Mouse (Mus musculus): ENCODE results near the gene Pip5k1c. TPM values are rescaled to one million over a fixed set of nuclear protein-coding genes. Genes with fewer than 3 reads are reported as not detected.

Pip5k1c gene
- polyA plus RNA-seq, 1 experiment from 2014 or later, result 41.1 TPM

GRCm38 (mm10) chr10:81303761-81304160, 11.0 kb downstream of the Pip5k1c start:
- H3K9ac ChIP-seq, result 0 out of 2 replicates have a peak overlapping the region, but pooled peaks have one; percentile 28
- peaks cover 61% of the 10 kb centered on the region for H3K4me1 ChIP-seq (replicated peaks)
- no peak overlapping the region for H3K4me2 ChIP-seq
- no peak overlapping the region for H3K4me3 ChIP-seq
- peaks cover 36% of the 10 kb centered on the region for H3K36me3 ChIP-seq
- H3K9me3 ChIP-seq (replicated peaks), result no peaks in the 10 kb centered on the region
- H3K27me3 ChIP-seq (replicated peaks), result no peaks in the 10 kb centered on the region
- WGBS, result 66% methylated on average over 7 of the region's 7 CpGs
- ATAC-seq (ENCODE audit: insufficient number of reproducible peaks, low FRiP score), result no peak
- H3K27ac ChIP-seq (ENCODE audit: poor library complexity, severe bottlenecking), result no peak overlapping the region

GRCm38 (mm10) chr10:81304597-81305238, 12.0 kb downstream of the Pip5k1c start:
- ATAC-seq (ENCODE audit: insufficient number of reproducible peaks, low FRiP score), result no peak
- peaks cover 51% of the 10 kb centered on the region for H3K4me1 ChIP-seq (replicated peaks)

DNA sequence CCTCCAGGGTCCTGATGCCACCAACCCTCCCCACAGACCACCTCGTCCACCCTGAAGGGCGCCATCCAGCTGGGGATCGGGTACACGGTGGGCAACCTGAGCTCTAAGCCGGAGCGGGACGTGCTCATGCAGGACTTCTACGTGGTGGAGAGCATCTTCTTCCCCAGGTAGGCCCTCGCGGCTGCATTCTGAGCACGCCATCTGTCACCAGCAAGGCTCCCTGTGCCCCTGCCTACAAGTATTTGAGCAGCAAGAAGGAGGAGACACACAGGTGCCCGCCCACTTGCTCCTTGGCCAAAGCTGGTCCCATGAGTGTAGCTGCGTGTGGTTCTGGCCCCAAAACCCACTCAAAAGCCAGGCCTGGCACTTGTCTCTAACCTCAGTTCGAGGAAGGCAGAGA, 12.9 kb downstream of the Pip5k1c start:
- Histone ChIP-seq H3K9ac (no peak overlapping the region), H3K4me2 (no peak overlapping the region), H3K27ac (ENCODE audit: poor library complexity, severe bottlenecking) (no peak overlapping the region), H3K27me3 (replicated peaks) (no peaks in the 10 kb centered on the region), H3K4me3 (no peak overlapping the region), H3K36me3 (peaks cover 55% of the 10 kb centered on the region), H3K4me1 (replicated peaks) (peaks cover 42% of the 10 kb centered on the region), H3K9me3 (replicated peaks) (no peaks in the 10 kb centered on the region)
- 90% methylated on average over 14 of the region's 14 CpGs for WGBS
- ATAC-seq (ENCODE audit: insufficient number of reproducible peaks, low FRiP score), result no peak

More at GRCm38 (mm10) chr10:81304597-81305238, 12.0 kb downstream of the Pip5k1c start:
- Histone ChIP-seq H3K4me2 (peak overlapping the region; percentile 32; the same call in 1 of the 2 replicates), H3K27me3 (replicated peaks) (no peaks in the 10 kb centered on the region), H3K36me3 (peaks cover 45% of the 10 kb centered on the region), H3K9ac (0 out of 2 replicates have a peak overlapping the region, but pooled peaks have one; percentile 24), H3K27ac (ENCODE audit: poor library complexity, severe bottlenecking) (no peak overlapping the region), H3K9me3 (replicated peaks) (no peaks in the 10 kb centered on the region), H3K4me3 (no peak overlapping the region)
- 24% methylated on average over 8 of the region's 9 CpGs for WGBS

- peaks cover 60% of the 10 kb centered on the region for H3K36me3 ChIP-seq
- H3K27ac ChIP-seq (ENCODE audit: poor library complexity, severe bottlenecking), result no peak overlapping the region
- H3K4me2 ChIP-seq, result no peak overlapping the region
- H3K9ac ChIP-seq, result no peak overlapping the region
- peaks cover 36% of the 10 kb centered on the region for H3K4me1 ChIP-seq (replicated peaks)
- H3K4me3 ChIP-seq, result no peak overlapping the region
- 92% methylated on average over 12 of the region's 12 CpGs for WGBS
- ATAC-seq (ENCODE audit: insufficient number of reproducible peaks, low FRiP score), result no peak
- H3K27me3 ChIP-seq (replicated peaks), result no peaks in the 10 kb centered on the region
- H3K9me3 ChIP-seq (replicated peaks), result no peaks in the 10 kb centered on the region
These were observed 13.5 kb downstream of the Pip5k1c start for GRCm38 (mm10) chr10:81306173-81306668.

GRCm38 (mm10) chr10:81306837-81307682, 14.3 kb downstream of the Pip5k1c start:
- H3K4me3 ChIP-seq, result no peak overlapping the region
- WGBS, result 91% methylated on average over 21 of the region's 21 CpGs
- no peak overlapping the region for H3K9ac ChIP-seq
- H3K9me3 ChIP-seq (replicated peaks), result no peaks in the 10 kb centered on the region
- H3K4me2 ChIP-seq, result no peak overlapping the region
- H3K36me3 ChIP-seq, result peaks cover 69% of the 10 kb centered on the region
- H3K27me3 ChIP-seq (replicated peaks), result no peaks in the 10 kb centered on the region
- H3K27ac ChIP-seq (ENCODE audit: poor library complexity, severe bottlenecking), result no peak overlapping the region
- no peak for ATAC-seq (ENCODE audit: insufficient number of reproducible peaks, low FRiP score)
- peaks cover 29% of the 10 kb centered on the region for H3K4me1 ChIP-seq (replicated peaks)

DNA sequence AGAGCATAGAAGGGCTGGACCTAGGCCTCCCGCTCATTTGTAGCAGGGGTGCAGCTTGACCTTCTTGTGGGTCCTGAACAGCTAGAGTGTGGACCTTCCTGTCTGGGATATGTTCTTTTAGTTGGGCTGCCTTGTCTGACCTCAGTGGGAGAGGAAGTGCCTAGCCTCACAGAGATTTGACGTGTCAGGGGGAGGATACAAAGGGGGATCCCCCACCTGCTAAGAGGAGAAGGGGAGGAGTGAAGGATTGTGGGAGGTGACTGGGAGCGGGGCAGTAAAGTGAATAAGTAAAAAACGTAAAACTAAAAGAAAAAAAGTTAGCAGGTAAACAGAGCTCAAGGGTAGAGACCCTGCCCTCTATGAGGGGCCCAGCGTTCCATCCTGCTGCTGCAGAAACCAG, 16.8 kb downstream of the Pip5k1c start:
- no peak for ATAC-seq (ENCODE audit: insufficient number of reproducible peaks, low FRiP score)
- H3K9me3 ChIP-seq (replicated peaks), result no peaks in the 10 kb centered on the region
- peaks cover 94% of the 10 kb centered on the region for H3K36me3 ChIP-seq
- 88% methylated on average over 5 of the region's 5 CpGs for WGBS
- H3K27me3 ChIP-seq (replicated peaks), result no peaks in the 10 kb centered on the region
- no peak overlapping the region for H3K27ac ChIP-seq (ENCODE audit: poor library complexity, severe bottlenecking)
- H3K4me1 ChIP-seq (replicated peaks), result peaks cover 7% of the 10 kb centered on the region
- no peak overlapping the region for H3K4me2 ChIP-seq
- H3K9ac ChIP-seq, result no peak overlapping the region
- no peak overlapping the region for H3K4me3 ChIP-seq

GRCm38 (mm10) chr10:81313581-81313980, 20.8 kb downstream of the Pip5k1c start:
- 94% methylated on average over 13 of the region's 13 CpGs for WGBS
- Histone ChIP-seq H3K9me3 (replicated peaks) (no peaks in the 10 kb centered on the region), H3K27me3 (replicated peaks) (no peaks in the 10 kb centered on the region), H3K4me1 (replicated peaks) (peaks cover 25% of the 10 kb centered on the region), H3K36me3 (peaks cover 86% of the 10 kb centered on the region), H3K4me2 (no peak overlapping the region), H3K27ac (ENCODE audit: poor library complexity, severe bottlenecking) (no peak overlapping the region), H3K4me3 (no peak overlapping the region), H3K9ac (no peak overlapping the region)
- no peak for ATAC-seq (ENCODE audit: insufficient number of reproducible peaks, low FRiP score)

DNA sequence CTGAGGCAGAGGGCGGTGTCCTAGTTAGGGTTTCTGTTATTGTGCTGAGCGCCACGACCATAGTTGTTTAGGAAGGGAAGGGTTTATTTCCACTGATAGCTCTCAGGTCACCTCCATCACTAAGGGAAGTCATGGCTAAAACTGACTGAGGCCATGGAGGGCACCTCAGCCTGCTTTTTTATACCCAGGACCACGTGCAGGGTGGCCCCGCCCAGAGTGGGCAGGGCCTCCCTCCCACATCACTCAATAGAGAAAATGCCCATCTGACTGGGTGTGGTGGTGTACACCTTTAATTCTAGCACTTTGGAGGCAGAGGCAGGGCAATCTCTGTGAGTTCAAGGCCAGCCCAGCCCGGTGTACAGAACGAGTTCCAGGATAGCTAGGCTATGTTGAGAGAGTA, 21.4 kb downstream of the Pip5k1c start:
- Histone ChIP-seq H3K9me3 (replicated peaks) (no peaks in the 10 kb centered on the region), H3K4me1 (replicated peaks) (peaks cover 31% of the 10 kb centered on the region), H3K4me3 (no peak overlapping the region), H3K9ac (no peak overlapping the region), H3K27ac (ENCODE audit: poor library complexity, severe bottlenecking) (no peak overlapping the region), H3K36me3 (peaks cover 82% of the 10 kb centered on the region), H3K27me3 (replicated peaks) (no peaks in the 10 kb centered on the region), H3K4me2 (no peak overlapping the region)
- WGBS, result 78% methylated on average over 7 of the region's 7 CpGs
- no peak for ATAC-seq (ENCODE audit: insufficient number of reproducible peaks, low FRiP score)

- Histone ChIP-seq H3K27me3 (replicated peaks) (no peaks in the 10 kb centered on the region), H3K4me2 (no peak overlapping the region), H3K36me3 (peaks cover 68% of the 10 kb centered on the region), H3K4me3 (no peak overlapping the region), H3K9ac (no peak overlapping the region), H3K9me3 (replicated peaks) (no peaks in the 10 kb centered on the region), H3K27ac (ENCODE audit: poor library complexity, severe bottlenecking) (no peak overlapping the region), H3K4me1 (replicated peaks) (peaks cover 39% of the 10 kb centered on the region)
- no peak for ATAC-seq (ENCODE audit: insufficient number of reproducible peaks, low FRiP score)
- WGBS, result 86% methylated on average over 16 of the region's 16 CpGs
These were observed 22.8 kb downstream of the Pip5k1c start for GRCm38 (mm10) chr10:81315587-81315986.

DNA sequence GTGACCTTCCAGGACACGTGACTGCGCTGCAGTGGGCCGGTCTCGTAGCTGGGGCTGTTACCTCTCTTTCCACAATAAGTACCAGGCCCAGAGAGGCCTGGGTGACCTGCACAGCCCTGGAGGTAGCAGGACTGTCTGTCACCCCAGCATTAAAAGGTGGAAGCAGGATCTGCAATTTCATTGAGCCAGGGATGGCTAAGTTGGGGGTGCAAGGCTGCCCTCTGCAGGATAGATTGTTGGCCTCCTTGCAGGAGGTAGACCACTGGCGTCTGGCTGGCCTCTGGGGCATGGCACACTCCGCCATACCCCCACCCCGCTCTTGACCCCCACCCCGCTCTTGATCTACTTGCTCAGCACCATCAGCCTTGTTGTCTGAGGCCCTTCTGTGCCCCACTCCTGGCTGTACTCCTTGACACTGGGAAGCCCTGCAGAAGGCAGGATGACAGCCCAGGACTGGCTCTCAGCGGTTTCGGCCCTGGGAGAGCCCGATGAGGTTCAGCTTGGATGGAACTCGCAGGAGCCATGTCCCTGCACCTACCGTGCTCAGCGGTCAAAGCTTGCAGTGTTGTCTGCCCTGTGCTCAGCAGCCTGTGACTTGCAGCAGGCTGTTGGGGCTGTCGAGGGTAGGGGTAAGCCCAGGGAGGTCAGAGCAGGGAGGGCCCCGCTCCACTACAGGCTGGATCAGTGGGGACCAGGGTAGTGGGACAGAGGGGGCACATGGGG, 23.7 kb downstream of the Pip5k1c start:
- H3K9me3 ChIP-seq (replicated peaks), result no peaks in the 10 kb centered on the region
- peaks cover 39% of the 10 kb centered on the region for H3K4me1 ChIP-seq (replicated peaks)
- peaks cover 59% of the 10 kb centered on the region for H3K36me3 ChIP-seq
- WGBS, result 45% methylated on average over 16 of the region's 16 CpGs
- H3K4me3 ChIP-seq, result peak overlapping the region; percentile 33
- H3K27me3 ChIP-seq (replicated peaks), result no peaks in the 10 kb centered on the region
- H3K4me2 ChIP-seq, result peak overlapping the region; percentile 68
- no peak for ATAC-seq (ENCODE audit: insufficient number of reproducible peaks, low FRiP score)
- no peak overlapping the region for H3K27ac ChIP-seq (ENCODE audit: poor library complexity, severe bottlenecking)
- H3K9ac ChIP-seq, result peak overlapping the region; percentile 73

- no peak for ATAC-seq (ENCODE audit: insufficient number of reproducible peaks, low FRiP score)
- H3K27ac ChIP-seq (ENCODE audit: poor library complexity, severe bottlenecking), result no peak overlapping the region
These were observed 24.5 kb downstream of the Pip5k1c start for GRCm38 (mm10) chr10:81317273-81317672.

More at GRCm38 (mm10) chr10:81317273-81317672, 24.5 kb downstream of the Pip5k1c start:
- Histone ChIP-seq H3K4me3 (peak overlapping the region; percentile 33), H3K4me1 (replicated peaks) (peaks cover 46% of the 10 kb centered on the region), H3K9me3 (replicated peaks) (no peaks in the 10 kb centered on the region), H3K36me3 (peaks cover 52% of the 10 kb centered on the region), H3K9ac (peak overlapping the region; percentile 73), H3K27me3 (replicated peaks) (no peaks in the 10 kb centered on the region), H3K4me2 (peak overlapping the region; percentile 68)
- 9% methylated on average over 20 of the region's 20 CpGs for WGBS

Data from heart, embryonic 12.5 days (tissue).